Mouse (Mus musculus) left cerebral cortex, adult 11 months (tissue): ENCODE measurements around the gene Gnb1l.
A peak's percentile ranks its signal among the peaks of the same experiment; 100 is the strongest.
"Not testable (repeated sequence)": the region's sequence is repeated elsewhere in the genome, so short reads cannot be mapped to it uniquely, and the experiment has no call there.

Source experiments
- DNase-seq: peaks from one replicate; pipeline ENCODE4 v3.0.0; 2022; ENCODE audit warnings: low spot score

Gene Gnb1l

GRCm38 (mm10) chr16:18483839-18484238 lies 14.7 kb upstream of the Gnb1l start:
- DNase-seq: no peak

- DNase-seq: no peak
These were observed 14.1 kb upstream of the Gnb1l start for GRCm38 (mm10) chr16:18484386-18484785.

GRCm38 (mm10) chr16:18484794-18485435 lies 13.6 kb upstream of the Gnb1l start:
- no peak for DNase-seq

GRCm38 (mm10) chr16:18486126-18486525 lies 12.4 kb upstream of the Gnb1l start:
- no peak for DNase-seq

GRCm38 (mm10) chr16:18490281-18490680 lies 8.2 kb upstream of the Gnb1l start:
- DNase-seq: no peak

- DNase-seq: no peak
These were observed 7.6 kb upstream of the Gnb1l start for GRCm38 (mm10) chr16:18490894-18491293.

- peak; percentile 32 for DNase-seq
These were observed 523 bp upstream of the Gnb1l start for GRCm38 (mm10) chr16:18497865-18498515.

- peak; percentile 8 for DNase-seq
These were observed 483 bp downstream of the Gnb1l start for GRCm38 (mm10) chr16:18498996-18499395.

GRCm38 (mm10) chr16:18501531-18501930 lies 3.0 kb downstream of the Gnb1l start:
- no peak for DNase-seq

GRCm38 (mm10) chr16:18503566-18504342 lies 5.2 kb downstream of the Gnb1l start:
- DNase-seq: no peak

- DNase-seq: no peak
These were observed 8.1 kb downstream of the Gnb1l start for GRCm38 (mm10) chr16:18506524-18507199.

- DNase-seq: no peak
These were observed 8.7 kb downstream of the Gnb1l start for GRCm38 (mm10) chr16:18507200-18507549.

- DNase-seq: no peak
These were observed 13.2 kb downstream of the Gnb1l start for GRCm38 (mm10) chr16:18511741-18512140.

- DNase-seq: no peak
These were observed 15.0 kb downstream of the Gnb1l start for GRCm38 (mm10) chr16:18513508-18513907.

GRCm38 (mm10) chr16:18518091-18518490 lies 19.6 kb downstream of the Gnb1l start:
- peak; percentile 21 for DNase-seq

- no peak for DNase-seq
These were observed 25.2 kb downstream of the Gnb1l start for GRCm38 (mm10) chr16:18523563-18524245.

- DNase-seq: no peak
These were observed 30.1 kb downstream of the Gnb1l start for GRCm38 (mm10) chr16:18528656-18529055.

GRCm38 (mm10) chr16:18533061-18533460 lies 34.5 kb downstream of the Gnb1l start:
- DNase-seq: not testable (repeated sequence)

GRCm38 (mm10) chr16:18537407-18537990 lies 39.0 kb downstream of the Gnb1l start:
- no peak for DNase-seq

- DNase-seq: no peak
These were observed 40.8 kb downstream of the Gnb1l start for GRCm38 (mm10) chr16:18539281-18539680.

- no peak for DNase-seq
These were observed 44.8 kb downstream of the Gnb1l start for GRCm38 (mm10) chr16:18543151-18543829.
